Mouse (Mus musculus) right cerebral cortex, adult 18-20 months (tissue): ENCODE data around the gene Ppp1r1b.
"Not testable (repeated sequence)": the region's sequence is repeated elsewhere in the genome, so short reads cannot be mapped to it uniquely, and the experiment has no call there.

ENCODE experiments used
- DNase-seq: peaks from one replicate; pipeline ENCODE4 v3.0.0; 2022; ENCODE audit warnings: mixed read lengths

The Ppp1r1b gene

GRCm38 (mm10) chr11:98376756-98377155, 28.6 kb downstream of the Ppp1r1b start:
- DNase-seq, result peak; percentile 61

DNA sequence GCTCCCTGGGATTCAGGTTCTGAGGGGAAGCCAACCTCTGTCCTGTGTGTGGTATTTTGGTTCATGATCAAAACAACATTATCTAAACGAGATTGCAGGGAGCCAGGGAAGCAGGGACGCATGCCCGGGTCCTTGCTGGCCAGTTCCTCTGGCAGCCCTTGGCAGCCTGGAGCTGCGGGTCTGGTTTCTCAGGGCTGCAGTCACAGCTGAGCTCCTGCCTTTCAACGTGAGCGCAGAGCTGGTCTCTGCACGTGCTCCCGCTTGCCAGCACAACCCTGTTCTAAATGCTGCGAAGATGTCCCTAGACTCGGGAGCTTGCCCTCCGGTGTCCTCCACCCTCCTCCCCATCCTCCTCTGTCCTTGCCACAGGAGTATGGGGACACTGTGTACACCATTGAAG, 29.6 kb downstream of the Ppp1r1b start:
- no peak for DNase-seq

- DNase-seq, result no peak
Observed at GRCm38 (mm10) chr11:98379379-98379778, 31.2 kb downstream of the Ppp1r1b start.

- no peak for DNase-seq
Observed at GRCm38 (mm10) chr11:98380106-98380505, 31.9 kb downstream of the Ppp1r1b start.

GRCm38 (mm10) chr11:98381651-98382050, 33.4 kb downstream of the Ppp1r1b start:
- DNase-seq, result no peak

GRCm38 (mm10) chr11:98382405-98382804, 34.2 kb downstream of the Ppp1r1b start:
- DNase-seq, result not testable (repeated sequence)

DNA sequence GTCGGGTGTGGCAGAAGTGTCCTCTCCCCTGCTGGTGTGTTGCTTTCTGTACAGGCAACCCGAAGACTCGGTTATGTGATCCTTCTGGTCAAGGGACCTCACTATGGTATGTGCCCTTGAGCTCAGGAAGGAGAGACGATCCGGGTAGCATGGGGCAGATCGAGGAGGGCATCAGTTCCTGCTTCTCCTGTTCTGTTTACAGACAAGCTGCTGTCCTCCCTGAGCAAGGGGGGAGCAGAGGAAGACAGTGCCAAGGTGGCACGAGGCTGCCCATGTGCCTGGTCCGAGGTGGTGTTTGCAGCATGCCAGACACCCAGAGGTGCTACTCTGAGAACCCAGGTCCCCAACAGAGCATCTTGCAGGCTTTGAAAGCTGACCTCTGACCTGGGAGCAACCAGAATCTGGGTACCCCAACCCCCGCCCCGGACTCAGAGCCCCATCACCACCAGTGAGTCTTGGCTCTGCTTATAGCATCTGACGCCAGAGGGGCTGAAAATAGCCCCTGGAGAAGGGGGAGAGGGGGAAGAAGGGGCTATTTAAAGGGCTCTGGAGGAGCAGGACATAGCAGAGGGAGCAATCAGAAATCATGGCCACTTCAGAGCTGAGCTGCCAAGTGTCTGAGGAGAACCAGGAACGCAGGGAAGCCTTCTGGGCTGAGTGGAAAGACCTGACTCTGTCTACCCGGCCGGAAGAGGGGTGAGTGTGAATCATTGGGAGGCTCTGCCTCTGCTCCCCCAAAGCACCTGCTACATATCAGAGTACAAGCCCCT, 35.2 kb downstream of the Ppp1r1b start, which contains the start of gene Tcap:
Gene Tcap, plus strand, starts transcription at position 551 of the 770 bp plus-strand sequence.
- DNase-seq, result no peak

- DNase-seq, result no peak
Observed at GRCm38 (mm10) chr11:98384216-98384615, 36.0 kb downstream of the Ppp1r1b start.

DNA sequence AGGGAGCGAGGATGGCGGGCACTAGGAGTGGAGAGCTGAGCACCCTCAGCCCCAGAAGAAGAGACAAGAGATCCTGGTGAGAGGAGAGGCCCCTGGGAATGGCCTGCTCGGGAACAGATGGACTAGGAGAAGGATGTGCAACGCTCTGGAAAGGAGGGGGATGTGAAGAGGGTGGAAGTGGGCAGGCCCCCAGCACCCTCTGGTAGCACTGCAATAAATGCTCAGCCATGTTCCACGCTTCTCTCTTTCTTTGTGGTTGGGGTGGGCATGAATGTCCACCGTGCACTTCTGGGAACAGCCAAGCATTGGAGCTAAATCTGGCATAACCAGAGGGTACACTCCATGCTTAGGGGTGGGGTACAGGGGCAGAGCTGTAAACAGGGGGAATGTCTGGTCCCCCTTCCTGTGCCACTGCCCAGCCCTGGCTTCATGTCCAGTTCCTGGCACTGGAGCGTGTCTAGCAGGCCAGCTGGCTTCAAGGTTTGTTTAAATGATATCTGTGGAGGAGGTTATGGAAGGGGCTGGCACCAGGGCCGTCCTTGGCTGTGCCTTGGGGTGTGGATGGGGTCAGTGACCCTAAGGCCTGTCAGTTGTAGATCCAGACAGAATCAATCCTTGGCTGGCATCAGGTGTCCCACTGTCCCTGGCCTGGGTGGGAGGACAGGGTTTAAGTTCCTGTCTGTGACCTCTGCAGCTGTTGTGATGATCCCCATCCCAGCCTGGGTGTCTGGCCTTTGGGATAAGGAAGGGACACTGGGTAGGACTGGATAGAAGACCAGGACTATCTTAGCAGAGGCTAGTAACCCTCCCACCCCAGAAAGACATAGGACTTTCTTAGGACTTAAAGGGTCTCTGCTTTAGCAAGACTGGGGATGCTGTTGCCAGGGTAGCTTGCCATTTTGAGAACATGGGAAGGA, 36.8 kb downstream of the Ppp1r1b start:
- DNase-seq, result no peak

DNA sequence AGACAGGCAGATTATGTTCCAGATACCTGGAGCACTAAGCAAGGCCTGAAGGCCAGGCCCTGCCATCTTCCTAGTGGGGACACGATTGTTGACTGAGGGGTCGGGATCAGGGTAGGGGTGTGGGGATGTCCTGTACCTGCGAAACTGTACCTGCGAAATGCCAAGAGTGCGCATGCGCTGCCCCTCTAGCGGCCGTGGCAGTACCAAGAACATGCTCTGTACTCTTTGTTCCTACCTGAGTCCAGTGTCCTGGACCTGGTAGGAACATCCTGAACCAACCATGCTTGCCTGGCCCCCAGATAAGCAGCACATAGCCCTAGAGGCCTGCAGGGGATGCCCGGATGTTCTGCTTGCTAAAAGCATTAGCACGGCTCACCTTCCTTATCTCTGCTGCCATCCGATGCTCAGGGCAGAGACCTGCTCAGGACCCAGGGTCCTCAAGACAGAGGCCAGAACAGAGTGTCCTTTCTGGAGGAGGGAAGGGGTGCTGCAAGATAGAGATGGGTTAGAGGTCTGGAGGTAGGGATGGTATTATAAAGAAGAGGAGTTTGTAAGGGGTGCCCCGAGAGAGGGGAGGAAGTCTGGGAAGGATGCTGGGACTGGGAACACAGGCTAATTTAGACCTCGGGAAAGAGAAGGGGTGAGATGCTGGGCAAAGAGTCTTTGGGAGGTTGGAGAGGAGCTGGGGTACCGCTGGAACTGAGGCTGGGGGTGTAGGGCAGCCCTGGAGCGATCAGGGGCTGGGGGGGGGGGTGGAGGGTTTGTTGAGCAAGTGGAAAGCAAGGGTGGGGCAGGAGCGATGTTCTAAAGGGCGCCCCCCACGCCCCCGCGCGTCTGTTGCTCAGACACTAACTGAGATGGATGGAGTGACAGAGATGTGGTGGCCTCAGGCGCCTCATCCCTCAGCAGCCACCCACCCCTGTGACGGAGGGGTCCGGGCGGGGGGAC, 37.7 kb downstream of the Ppp1r1b start, which contains the start of gene Pnmt:
Gene Pnmt, plus strand, starts transcription at position 813 of the 948 bp plus-strand sequence.
- no peak for DNase-seq

GRCm38 (mm10) chr11:98386596-98386995, 38.4 kb downstream of the Ppp1r1b start:
- no peak for DNase-seq

DNA sequence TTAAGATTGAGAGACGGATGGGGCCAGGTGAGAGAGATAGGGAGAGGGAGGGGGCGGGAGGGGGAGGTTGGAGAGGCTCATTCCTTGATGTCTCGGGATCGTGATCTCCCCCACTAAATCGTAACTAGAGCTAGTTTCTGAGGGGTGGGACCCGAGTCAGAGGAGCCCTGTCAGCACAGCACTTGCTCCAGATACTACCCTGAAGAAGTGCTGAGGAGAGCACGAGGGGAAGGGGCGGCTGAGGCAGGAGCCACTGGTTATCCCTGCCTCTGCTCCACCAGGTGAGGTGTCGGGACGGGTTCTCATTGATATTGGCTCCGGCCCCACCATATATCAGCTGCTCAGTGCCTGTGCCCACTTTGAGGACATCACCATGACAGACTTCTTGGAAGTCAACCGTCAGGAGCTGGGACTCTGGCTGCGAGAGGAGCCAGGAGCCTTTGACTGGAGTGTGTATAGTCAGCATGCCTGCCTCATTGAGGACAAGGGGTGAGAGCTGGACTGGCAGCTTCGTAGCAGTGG, 38.9 kb downstream of the Ppp1r1b start:
- DNase-seq, result no peak

- no peak for DNase-seq
Observed at GRCm38 (mm10) chr11:98388282-98388681, 40.1 kb downstream of the Ppp1r1b start.

GRCm38 (mm10) chr11:98389221-98389780, 41.1 kb downstream of the Ppp1r1b start:
- DNase-seq, result peak; percentile 78

- DNase-seq, result no peak
Observed at GRCm38 (mm10) chr11:98390141-98390540, 41.9 kb downstream of the Ppp1r1b start.

GRCm38 (mm10) chr11:98392034-98392433, 43.8 kb downstream of the Ppp1r1b start:
- DNase-seq, result no peak

DNA sequence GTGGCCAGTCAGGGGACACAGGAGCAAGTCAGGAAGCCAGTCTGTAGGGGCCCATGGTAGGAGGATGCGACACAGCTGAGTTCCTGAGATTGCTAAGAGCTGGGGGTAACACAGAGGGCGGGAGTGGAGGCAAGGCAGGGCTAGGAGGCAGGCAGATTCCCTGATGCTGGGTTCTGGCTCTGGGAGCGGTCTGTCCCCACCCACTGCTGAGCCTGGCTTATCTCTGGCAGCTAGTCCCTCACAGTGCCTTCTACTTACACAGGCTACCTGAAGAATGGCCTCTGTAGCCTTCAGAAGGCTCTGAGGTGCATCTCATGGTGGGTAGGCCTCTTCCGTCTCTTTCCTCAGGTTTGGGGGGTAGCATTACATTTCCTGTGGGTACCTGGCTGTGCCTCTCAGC, 44.4 kb downstream of the Ppp1r1b start:
- DNase-seq, result no peak

- no peak for DNase-seq
Observed at GRCm38 (mm10) chr11:98393317-98393716, 45.1 kb downstream of the Ppp1r1b start.

DNA sequence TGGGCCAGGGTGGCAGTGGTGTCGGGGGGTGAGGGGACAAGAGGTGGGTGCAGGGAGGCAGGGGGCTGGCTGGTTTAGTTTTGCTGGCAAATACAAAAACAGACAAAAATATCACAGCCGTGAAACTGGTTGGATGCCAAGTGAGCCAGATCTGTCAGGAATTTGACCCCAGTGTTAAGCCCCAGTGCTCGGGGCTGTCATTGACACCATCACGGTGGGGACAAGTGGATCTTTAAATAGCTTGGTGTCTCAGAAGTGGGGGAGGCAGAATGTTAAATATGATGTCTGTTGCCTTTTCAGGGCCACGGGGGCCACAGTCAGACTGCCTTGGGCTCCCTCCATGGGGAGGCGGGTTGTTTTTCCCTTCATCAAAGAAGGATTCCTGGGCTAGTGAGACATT, 46.1 kb downstream of the Ppp1r1b start:
- no peak for DNase-seq

- DNase-seq, result no peak
Observed at GRCm38 (mm10) chr11:98395041-98395440, 46.8 kb downstream of the Ppp1r1b start.

- DNase-seq, result no peak
Observed at GRCm38 (mm10) chr11:98397946-98398345, 49.7 kb downstream of the Ppp1r1b start.
